Mouse (Mus musculus) heart, postnatal 14 days (tissue): Measurements from ENCODE around the gene Gm11437. TPM values are rescaled to one million over a fixed set of nuclear protein-coding genes. Genes with fewer than 3 reads are reported as not detected.

Experiments
- DNase-seq, 2 experiments: peaks; one replicate each; pipeline ENCODE4 v3.0.0; 2021 to 2022
- intact Hi-C: fragments of 180-260 bp; cut with DNase I; formaldehyde crosslinking; loops from one replicate; pipeline ENCODE4 v1.15.1; 2025
- total RNA-seq, 2 experiments: library from RNA; stranded (reverse); gene quantifications; 2 replicates each; pipeline ENCODE4 v1.2.3; 2021

Gene Gm11437
- total RNA-seq, 2 experiments from 2014 or later, result not detected

GRCm38 (mm10) chr11:84146081-84146480 lies 21.2 kb downstream of the Gm11437 start:
- intact Hi-C loops, result loop anchor here (10.0 kb wide), 1 partner anchor 99 kb away; no protein-coding TSS in a partner anchor
- no peak for DNase-seq

DNA sequence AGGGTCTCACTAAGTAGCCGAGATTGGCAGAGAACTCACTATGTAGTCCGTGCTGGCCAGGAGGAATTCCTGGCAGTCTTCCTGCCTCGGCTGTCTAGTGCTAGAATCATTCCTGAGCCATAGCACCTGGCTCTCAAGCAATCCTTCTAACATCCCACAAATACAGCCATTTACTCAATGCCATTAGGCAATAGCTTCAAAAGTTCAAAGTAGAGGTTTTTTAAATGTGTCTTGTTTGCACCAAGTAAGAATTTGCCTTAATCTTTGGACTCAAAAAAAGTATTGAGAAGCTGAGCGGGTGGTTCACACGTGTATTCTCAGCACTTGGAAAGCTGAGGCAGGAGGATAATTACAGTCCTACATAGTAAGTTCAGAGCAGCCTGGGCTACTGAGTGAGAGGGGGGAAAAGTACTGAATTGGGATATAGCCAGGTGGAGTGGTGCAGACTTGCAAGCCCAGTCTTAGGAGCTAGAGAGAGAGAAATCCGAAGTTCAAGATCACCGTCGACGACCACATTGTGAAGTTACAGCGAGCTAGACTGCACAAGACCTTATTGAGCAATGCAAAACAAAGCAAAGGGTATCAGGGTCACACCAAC lies 22.0 kb downstream of the Gm11437 start:
- DNase-seq, result no peak
- intact Hi-C loops, result loop anchor here (10.0 kb wide), 1 partner anchor 100 kb away; no protein-coding TSS in a partner anchor

GRCm38 (mm10) chr11:84141752-84142151 lies 25.5 kb downstream of the Gm11437 start:
- DNase-seq, result peak; percentile 30 to 61
- intact Hi-C loops, result loop anchor here (10.0 kb wide), 1 partner anchor 103 kb away; no protein-coding TSS in a partner anchor

DNA sequence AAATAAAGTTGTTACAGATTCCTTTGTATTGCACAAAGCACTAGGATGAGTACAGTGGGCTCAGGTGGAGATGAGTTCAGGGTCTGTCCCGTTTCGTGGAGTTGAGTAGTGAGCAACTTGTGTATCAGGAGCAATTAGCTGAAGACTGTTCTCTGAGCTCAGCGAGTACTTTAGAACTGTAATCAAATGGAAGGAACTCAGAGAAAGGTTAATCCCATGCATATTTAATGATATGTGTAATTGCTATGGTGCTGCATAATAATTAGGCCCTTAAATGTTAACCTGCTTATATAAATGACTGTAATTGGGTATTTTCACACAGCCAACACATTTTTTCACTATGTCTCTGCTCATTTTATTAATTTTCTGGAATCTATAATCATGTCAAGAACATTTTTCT lies 30.8 kb downstream of the Gm11437 start:
- DNase-seq, result no peak
- intact Hi-C loops, result no loop called here

DNA sequence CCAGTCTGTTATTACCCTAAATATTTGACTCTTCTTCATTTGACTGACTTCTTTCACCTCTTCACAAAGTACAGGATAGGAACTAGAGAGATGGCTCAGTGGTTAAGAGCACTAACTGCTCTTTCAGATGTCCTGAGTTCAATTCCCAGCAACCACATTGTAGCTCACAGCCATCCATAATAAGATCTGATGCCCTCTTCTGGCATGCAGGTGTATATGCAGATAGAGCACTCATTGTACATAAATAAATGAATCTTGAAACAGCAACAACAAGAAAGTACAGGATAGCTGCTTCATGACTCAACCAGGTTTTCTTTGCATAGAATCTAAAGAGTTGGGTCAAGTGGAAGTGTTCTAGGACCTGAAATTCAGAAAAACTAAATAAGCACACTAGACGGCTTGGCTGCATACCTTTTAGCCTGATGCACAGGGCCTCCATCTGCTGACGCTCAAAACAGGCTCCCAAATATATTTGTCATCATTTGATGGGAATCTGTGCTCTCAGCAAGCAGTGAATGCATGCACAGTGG lies 32.9 kb downstream of the Gm11437 start:
- DNase-seq, result no peak
- intact Hi-C loops, result no loop called here

DNA sequence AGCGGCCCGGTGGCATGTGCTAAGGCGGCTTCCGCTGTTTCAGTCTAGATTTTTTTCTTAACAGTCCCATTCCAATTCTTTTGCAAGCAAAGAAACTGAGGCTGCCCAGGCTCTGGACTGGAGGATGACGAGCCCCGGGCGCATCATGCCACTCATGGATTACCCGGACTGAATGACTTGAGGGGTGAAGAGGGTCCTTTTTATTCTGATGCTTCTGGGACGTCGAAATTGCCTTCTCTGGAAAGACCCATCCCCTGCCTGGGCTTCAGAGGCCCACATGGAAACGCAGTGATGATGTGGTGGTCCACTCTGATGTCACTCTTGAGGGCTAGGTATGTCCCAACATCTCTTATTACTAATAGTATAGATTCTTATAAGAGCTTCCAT lies 37.5 kb downstream of the Gm11437 start:
- no peak for DNase-seq
- intact Hi-C loops, result no loop called here

- DNase-seq, result peak; percentile 86 to 89
- intact Hi-C loops, result no loop called here
These were observed 38.1 kb downstream of the Gm11437 start, which contains the start of the genes Tada2a and Acaca for GRCm38 (mm10) chr11:84128943-84129798. TSS of gene Tada2a (minus strand) at chr11:84129600. TSS of gene Acaca (plus strand) at chr11:84129672.

GRCm38 (mm10) chr11:84127977-84128376 lies 39.3 kb downstream of the Gm11437 start:
- intact Hi-C loops, result no loop called here
- DNase-seq, result no peak

GRCm38 (mm10) chr11:84121051-84121956 lies 46.0 kb downstream of the Gm11437 start:
- intact Hi-C loops, result no loop called here
- DNase-seq, result peak in 1 of 2 experiments; percentile 3

GRCm38 (mm10) chr11:84117431-84117830 lies 49.8 kb downstream of the Gm11437 start:
- no peak for DNase-seq
- intact Hi-C loops, result no loop called here

- intact Hi-C loops, result no loop called here
- no peak for DNase-seq
These were observed 51.1 kb downstream of the Gm11437 start for GRCm38 (mm10) chr11:84116221-84116620.

DNA sequence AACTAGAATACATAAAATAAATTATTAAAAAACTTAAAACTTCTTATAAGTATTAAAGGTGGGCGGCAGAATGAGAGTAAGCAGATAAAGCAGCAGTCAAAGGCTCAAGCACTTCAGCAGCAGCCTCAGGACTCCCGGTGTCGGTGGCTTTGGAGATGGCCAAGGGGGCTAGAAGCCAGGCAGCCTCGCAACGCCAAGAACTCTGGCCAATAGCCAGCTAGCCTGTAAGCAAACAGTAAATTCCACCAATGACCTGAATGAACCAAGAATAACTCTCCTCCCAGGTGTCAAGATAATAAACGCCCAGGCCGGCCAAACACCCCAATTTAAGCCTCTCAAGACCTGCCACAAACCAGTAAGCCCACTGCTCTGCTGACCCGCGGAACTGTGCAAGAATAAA lies 51.6 kb downstream of the Gm11437 start:
- intact Hi-C loops, result no loop called here

DNA sequence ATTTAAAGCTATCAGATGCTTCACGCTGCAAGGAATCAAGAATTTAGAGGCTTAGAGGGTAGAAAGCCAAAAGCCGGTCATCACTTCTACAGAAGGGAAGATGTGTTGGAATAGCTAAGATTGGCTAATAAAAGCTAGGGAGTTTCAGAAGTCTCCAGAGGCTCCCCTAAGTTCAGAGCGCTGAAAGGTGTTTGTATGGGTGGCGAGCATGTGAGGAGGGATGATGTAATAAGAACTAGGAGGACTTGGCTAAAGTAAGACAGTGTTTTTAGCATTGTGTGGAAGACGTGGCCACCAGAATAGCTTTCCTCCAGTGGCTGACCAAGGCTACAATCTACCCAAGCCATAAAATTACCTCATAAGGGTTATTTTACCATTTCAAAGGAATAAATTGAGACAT lies 53.7 kb downstream of the Gm11437 start:
- intact Hi-C loops, result no loop called here
- DNase-seq, result no peak

More for the DNA sequence above, 51.6 kb downstream of the Gm11437 start:
- DNase-seq, result peak; percentile 27 to 55

DNA sequence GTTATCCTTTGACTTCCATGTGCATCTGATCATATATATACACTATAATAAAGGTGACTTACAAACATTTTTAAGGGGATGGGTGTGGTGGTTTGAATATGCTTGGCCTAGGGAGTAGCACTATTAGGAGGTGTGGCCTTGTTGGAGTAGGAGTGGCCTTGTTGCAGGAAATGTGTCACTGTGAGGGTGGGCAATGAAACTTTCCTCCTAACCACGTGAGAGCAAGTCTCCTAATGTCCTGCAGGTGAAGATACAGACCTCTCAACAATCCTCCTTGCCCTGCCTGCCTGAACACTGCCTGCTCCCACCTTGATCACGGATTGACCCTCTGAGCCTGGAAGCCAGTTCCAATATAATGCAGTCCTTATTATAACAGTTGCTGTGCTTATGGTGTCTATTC lies 60.1 kb downstream of the Gm11437 start:
- intact Hi-C loops, result no loop called here
- DNase-seq, result no peak

GRCm38 (mm10) chr11:84104036-84104435 lies 63.2 kb downstream of the Gm11437 start:
- DNase-seq, result no peak
- intact Hi-C loops, result no loop called here

DNA sequence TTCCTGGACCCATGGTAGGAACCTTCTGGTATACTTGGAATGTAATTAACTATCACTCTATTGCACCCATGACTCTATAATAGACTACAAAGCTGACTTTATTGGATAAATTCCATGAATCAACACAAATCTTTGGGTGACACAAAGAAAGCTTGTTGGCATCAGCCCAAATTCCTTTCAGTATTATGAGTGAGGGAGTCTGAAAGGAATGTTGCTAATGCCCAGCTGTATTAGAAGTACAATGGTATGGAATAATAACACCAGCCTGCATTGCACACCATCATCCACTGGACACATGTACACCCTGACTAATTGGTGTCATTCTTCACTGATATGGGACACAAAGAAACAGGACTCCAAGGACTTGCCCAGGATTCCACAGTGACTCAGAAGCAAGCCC lies 66.1 kb downstream of the Gm11437 start:
- DNase-seq, result no peak
- intact Hi-C loops, result no loop called here
